Mouse (Mus musculus): ENCODE measurements around the gene Gna11. TPM values are rescaled to one million over a fixed set of nuclear protein-coding genes. Genes with fewer than 3 reads are reported as not detected.

Gna11 gene
- total RNA-seq (2021) = 10 to 100 TPM; 50.7 to 51.7 TPM

DNA sequence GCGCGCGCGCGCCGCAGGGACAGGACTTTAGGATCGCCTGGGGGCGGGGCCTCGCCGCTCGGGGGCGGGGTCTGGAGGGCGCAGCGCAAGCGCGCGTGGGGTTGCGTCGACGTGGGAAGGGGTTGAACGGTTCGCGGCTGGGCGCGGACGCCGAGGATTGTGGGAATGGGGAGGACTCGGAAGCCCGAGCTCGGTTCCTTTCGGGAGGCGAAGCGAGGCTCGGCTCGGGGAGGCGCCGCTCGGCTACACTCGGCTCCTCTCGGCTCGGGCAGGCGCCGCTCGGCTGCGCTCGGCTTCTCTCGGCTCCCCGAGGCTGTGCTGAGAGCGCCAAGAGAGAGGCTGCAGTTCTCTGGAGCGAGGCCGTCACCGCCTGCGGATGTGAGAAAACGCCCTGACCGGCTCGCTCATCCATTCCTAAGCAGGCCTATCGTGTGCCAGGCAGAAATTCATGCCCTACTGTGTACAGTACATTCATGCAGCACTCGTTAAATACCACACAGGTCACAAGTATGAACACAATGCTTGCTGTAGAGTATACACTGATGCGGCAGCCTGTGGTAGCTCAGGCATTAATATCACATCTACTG lies at the start of gene Gna11:
Gna11 (minus strand) TSS at position 30 of the 587 bp plus-strand sequence.
- peak; percentile 100 for DNase-seq
- intact Hi-C loops (cut with DNase I) = loop anchor here (10.0 kb wide), 1 partner anchor 160 kb away; the partner anchor contains the start of genes Dohh, Gm48551 and Gm48552

DNA sequence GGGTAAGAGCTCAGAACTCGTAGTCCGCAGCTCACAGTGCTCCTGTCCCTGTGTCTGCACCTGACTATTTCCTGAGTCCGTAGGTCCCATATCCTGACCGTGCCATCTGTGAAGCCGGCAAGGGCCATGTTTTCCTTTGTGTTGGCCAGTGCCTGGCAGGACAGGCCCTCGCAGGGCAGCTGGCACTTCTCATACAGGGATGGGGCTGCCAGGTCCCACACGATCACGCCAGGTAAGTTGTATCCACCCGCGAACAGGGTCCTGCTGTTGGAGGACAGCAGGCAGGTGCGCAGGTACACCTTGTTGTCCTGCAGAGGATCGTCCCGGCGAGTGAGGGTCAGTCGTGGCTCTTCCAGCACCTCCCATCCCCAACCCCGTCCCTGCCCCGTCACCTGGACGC lies 48.9 kb upstream of the Gna11 start:
- no peak for DNase-seq
- intact Hi-C loops (cut with DNase I) = no loop called here

DNA sequence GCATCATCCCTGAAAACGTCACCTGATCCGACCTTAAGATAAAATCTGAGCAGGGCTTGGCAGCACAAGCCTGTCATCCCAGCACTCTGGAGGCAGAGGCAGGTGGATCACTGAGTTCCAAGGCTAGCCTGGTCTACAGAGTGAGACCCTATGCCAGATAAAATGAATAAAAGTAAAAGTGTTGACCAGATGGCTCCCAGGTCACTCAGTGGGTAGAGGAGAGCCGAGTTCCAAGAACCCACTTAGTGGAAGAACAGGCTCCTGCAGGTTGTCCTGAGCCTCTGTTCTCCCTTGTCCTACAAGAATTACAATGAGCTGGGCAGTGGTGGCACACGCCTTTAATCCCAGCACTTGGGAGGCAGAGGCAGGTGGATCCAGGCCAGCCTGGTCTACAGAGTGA lies 48.2 kb upstream of the Gna11 start:
- DNase-seq = no peak
- intact Hi-C loops (cut with DNase I) = no loop called here

DNA sequence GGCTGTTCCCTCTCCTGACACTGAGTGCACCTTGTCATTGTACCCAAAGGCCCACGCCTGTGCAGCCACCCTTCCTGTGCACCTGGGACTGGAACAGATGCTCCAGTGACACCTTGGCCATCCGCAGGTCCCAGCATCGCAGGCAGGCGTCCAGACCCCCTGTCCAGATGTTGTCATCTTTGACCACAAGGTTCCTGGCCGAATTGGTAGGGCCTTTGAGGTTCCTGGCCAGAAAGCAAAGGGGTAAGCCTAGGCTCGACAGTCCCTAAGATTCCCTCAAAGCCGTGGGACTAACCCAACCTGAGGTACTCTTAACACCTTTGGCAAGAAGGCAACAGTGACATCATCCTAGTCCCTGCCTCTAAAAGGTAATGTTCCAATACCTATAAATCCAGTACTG lies 47.6 kb upstream of the Gna11 start:
- DNase-seq = no peak
- intact Hi-C loops (cut with DNase I) = no loop called here

DNA sequence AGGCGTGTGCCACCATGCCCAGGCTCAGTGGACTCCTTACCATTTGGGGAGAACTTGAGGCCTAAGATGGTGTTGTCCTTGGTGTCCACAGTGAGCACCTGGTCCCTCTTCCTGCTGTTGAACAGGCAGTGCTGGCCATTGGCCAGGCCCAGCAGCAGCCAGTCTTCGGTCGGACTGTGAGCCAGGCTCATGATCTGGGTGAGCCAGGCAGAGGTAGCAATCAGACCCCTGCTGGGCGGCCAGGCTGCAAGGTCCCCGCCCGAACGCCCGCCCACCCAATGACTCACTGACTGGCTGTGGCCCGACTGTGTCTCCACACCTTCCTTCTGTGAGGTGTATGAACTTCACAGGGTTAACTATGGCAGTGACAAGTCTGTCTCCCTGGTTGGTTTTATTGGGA lies 46.9 kb upstream of the Gna11 start:
- no peak for DNase-seq
- intact Hi-C loops (cut with DNase I) = no loop called here

DNA sequence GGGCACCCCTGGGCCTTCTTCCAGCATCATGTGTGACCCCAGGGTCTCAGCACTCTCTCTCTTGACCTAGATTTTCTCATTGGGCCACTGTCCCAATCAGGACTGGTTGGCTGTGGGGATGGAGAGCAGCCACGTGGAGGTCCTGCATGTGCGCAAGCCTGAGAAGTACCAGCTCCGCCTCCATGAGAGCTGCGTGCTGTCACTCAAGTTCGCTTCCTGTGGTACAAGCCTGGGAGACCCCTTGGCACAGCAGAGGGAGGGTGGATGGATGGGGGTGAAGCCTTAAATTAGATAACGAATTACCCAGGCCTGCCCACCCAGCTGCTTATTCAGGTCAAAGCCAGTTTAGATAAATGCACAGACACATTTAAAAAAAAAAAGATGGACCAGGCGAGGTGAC lies 43.7 kb upstream of the Gna11 start:
- no peak for DNase-seq
- intact Hi-C loops (cut with DNase I) = no loop called here

DNA sequence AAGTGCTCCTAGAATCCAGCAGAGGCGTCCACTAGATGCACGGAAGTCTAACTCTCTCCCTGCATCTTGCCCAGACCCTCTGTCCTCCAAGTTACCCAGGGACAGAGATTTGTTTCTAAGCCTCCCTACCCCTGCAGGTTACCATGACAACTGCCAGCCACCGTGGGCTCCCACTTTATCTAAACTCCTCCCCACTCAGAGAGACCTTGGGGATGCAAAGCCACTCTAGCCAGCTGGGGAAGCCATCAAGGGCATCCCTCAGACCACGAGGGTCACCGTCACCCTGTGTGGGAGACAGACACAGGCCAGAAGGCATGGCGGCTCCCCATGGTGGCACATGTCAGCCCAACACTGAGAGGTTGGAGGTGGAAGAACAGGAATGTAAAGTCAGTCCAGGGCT lies 38.4 kb upstream of the Gna11 start:
- no peak for DNase-seq
- intact Hi-C loops (cut with DNase I) = no loop called here

DNA sequence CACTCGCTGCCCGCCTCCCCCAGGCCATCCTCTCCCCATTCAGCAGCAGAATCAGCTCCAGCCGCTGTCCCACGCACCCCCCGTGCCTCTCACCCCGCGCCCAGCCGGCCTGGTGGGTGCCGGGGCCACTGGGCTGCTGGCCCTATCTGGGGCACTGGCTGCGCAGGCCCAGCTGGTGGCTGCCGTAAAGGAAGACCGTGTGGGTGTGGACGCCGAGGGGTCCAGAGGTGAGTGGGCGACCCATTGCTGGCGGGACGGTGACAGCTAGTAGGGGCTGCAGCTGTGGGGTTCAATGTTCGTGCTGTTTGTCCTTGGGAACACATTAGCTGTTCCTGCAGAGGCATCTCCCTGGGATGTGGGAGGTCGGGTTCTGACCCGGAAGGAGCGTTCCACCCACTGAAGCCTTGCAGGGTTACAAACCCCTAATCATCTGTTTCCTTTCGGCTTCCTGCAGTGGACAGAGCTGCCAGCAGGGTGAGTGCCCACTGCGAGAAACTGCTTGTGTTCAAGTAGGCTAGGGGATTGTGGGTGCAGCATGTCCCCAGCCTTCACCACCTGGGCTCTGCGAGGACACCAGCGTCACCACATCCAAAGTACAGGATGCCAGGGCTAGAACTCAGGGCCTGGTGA lies 35.6 kb upstream of the Gna11 start:
- no peak for DNase-seq
- intact Hi-C loops (cut with DNase I) = no loop called here

DNA sequence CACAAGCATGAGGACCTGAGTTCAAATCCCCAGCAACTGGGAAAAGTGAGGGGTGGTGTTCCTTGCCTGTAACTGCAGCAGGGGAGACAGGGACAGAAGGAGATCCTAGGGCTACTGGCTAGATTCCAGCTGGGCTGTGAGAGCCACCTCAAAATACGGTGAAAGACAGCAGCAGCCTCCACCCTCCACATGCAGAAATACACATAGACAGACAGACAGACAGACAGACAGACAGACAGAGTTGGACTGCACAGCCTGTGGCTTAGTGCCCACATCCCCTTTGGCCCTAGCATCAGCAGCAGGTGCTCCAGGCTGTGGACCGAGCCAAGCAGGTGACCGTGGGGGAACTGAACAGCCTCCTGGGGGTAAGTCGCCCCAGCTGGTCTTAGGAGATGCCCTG lies 35.0 kb upstream of the Gna11 start:
- intact Hi-C loops (cut with DNase I) = no loop called here
- DNase-seq = no peak

DNA sequence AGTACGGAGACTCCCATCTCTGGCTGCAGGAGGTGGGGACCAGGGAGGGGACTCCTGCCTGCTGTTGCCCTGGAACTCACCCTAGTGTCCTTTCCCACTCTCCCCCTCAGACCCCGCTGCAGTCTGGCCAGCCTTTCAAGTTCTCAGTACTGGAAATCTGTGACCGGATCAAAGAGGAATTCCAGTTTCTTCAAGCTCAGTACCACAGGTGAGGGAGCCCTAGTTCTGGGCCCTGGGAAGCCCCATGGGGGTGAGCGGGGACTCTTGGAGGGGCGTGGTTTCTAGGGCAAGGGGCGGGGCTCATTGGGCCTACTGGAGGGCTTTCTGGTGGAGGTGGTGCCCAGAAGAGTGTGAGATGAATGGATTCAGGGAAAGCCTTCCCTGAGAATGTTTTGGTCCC lies 30.7 kb upstream of the Gna11 start:
- DNase-seq = no peak
- intact Hi-C loops (cut with DNase I) = no loop called here

DNA sequence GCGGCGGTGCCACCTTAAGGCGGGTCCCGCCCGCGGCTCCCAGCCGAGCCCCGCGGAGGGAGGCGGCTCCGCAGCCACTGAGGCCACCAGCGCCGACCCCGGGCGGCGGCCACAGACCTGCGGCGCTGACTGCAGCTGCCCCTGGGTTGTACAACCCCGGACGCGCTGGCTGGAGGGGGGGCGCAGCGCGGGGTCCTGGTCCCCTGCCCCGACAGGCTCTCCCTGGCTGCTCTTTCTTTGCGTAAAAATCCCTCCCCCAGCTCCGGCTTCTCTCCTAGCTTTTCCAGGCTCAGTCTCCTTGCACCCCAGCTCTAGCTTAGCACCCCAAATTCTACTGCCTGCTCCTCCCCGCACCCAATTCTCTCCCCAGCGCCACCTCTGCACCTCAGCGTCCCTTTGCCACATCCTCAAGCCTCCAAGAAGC lies 30.2 kb upstream of the Gna11 start:
- intact Hi-C loops (cut with DNase I) = no loop called here
- DNase-seq = peak; percentile 66 to 71

DNA sequence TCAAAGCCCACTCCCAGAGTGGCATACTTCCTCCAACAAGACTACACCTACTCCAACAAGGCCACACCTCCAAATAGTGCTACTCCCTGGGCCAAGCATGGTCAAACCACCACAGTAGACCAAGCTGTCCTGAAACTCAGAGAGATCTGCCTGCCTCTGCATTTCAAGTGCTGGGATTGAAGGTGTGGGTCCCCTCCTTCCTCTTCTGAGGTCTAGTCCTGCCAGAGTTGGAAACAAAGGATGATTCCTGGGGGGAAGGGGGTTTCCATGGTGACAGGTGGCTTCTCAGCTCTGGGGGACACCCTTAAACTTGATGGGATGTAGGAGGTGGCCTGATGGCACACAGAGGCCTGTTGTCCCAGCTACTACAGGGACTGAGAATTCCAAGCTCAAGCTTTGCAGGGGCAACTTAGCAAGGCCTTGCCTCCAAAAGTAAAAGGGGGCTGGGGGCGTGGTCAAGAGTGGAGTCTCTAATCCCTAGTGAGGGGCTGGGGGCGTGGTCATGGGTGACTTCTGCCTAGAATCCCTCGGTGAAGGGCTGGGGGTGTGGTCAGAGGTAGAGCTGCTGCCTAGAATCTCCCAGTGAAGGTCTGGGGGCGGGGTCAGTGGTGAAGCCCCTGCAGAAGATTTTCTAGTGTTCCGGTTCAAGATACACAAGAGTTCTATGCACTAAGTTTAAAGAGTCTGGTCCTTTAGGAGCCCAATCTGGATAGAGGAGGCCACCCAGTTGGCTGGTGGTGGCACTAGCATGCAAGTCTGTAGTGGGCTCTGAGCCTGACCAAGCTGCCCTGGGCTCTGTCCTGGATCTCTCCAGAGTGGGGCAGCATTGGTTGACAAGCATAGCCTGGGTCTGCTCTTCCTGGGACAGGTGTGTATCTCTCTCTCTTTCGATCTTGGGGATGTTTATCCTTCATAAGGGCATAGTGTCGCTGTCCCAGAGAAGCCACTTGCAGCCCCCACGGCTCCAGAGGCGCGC lies 29.4 kb upstream of the Gna11 start, which contains the start of gene Tle2:
Tle2 (plus strand) TSS at position 481 of the 976 bp plus-strand sequence.
- DNase-seq = no peak
- intact Hi-C loops (cut with DNase I) = no loop called here

DNA sequence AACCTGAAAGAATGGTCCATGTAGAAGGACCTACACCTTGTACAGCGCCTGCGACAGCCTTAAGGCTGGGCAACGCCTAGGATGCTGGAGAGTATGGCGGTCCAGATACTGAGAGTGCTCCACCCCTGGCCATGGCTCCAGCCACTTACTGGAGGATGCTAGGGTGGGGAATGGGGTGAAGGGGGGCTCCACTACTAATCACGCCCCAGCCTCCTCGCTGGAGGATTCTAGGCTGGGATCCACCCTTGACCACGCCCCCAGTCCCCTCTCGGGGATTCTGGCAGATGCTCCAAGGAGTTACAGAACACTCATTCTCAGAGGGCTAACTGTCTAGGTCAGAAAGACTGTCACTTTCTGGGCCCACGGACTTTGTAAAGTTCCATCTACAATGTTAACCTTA lies 28.0 kb upstream of the Gna11 start:
- intact Hi-C loops (cut with DNase I) = no loop called here

DNA sequence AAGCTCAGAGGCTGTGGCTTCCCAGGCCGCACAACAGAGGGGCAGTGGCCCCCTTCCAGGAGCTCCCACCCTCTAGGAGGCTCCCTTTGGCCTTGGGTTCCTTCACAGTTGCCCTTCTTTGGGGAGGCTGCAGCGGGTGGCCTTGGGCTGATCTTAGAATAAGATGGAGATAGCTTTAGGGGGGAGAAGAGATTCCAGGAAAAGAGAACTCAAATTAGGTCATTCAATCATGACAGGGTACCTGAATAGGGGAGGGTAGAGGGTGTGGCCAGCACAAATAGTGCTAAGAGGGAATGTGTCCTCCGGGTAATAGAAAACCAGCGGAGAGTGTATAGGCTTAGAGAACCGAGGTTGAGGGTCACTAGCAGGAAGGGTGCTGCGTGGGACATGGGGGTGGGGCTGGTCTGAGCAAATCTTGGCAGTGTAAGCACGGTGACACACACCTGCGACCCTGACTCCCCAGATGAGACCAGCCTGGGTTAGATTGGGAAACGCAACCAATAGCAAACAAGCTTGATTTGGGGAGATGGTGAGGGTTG lies 27.2 kb upstream of the Gna11 start:
- intact Hi-C loops (cut with DNase I) = no loop called here
- DNase-seq = no peak

More for the DNA sequence above, 28.0 kb upstream of the Gna11 start:
- DNase-seq = peak; percentile 57 to 73

DNA sequence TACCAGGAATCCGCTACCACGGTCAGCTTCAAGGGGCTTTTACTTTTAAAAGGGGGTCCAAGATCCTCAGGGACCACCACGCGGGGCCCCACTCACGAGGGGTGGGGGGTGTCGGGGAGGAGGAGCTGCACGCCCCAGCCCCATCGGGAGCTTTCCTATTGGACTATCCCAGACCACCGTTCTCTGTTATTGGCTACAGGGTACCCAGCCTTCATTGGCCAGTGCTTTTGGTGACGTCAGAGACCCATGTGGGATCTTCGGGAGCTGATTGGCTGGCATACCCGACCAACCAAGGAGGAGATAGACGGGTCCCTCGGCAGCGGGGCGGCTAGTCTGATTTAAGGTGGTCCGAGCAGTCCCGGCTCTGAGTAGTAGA lies 26.5 kb upstream of the Gna11 start:
- DNase-seq = peak; percentile 96
- intact Hi-C loops (cut with DNase I) = loop anchor here (2.0 kb wide), 1 partner anchor 33 kb away; no protein-coding TSS in a partner anchor

DNA sequence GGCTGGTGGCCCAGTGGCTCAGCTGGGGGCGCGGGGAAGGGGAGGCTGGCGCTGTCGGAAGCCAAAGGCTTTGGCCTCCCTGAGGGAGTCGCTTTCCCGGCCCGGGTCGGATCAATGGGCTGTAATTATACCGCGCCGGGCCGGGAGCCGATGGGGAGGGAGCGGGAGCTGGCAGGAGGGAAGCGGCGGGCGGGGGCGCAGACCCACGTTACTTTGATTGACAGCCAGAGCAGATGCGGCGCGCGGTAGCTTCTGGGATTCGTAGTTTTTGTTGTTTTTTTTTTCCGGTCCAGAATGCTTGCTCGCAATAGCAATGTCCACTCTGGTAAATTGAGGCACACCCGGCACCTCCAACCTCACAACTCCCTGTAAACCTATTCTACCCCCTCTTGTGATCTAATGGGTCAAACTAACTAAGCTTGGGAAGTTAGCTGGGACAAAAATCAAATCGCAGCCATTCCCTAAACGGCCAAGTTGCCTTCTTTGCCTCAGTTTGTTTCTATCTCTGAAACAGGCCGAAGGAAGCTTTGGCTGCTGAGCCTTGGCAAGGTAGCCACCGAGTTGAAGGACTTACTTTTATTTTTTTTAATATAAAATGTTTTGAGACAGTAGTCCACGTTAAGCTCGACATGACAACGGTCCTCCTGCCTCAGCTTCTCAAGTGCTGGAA lies 26.0 kb upstream of the Gna11 start:
- intact Hi-C loops (cut with DNase I) = loop anchor here (2.0 kb wide), 1 partner anchor 34 kb away; no protein-coding TSS in a partner anchor
- peak; percentile 91 to 92 for DNase-seq

DNA sequence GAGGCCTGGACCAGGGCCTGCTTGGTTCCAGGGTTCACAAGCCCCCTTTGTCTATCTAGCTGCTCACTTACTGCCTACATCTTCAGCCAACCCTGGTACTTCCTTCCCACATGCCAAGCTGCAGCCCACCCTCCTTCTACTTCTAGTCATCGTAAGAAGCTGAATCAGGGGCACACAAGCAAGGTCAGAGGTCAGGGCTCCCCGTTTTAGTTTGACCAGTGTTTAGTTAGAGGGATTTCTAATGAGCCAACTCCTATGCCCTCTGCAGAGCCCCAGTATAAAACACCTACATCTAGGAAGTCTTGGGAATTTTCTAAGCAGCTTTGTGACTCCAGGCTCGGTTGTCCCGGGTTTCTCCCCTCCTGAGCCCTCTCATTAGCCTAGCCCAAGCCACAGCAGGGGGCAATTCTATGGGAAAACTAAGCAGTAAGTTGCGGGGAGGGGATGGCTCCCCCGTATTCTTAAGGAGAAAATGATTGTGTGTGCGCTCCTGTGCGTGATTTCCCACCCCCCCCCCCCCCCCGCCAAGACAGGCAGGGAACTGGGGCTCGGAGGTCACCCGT lies 25.3 kb upstream of the Gna11 start:
- no peak for DNase-seq
- intact Hi-C loops (cut with DNase I) = loop anchor here (2.0 kb wide), 1 partner anchor 34 kb away; no protein-coding TSS in a partner anchor

DNA sequence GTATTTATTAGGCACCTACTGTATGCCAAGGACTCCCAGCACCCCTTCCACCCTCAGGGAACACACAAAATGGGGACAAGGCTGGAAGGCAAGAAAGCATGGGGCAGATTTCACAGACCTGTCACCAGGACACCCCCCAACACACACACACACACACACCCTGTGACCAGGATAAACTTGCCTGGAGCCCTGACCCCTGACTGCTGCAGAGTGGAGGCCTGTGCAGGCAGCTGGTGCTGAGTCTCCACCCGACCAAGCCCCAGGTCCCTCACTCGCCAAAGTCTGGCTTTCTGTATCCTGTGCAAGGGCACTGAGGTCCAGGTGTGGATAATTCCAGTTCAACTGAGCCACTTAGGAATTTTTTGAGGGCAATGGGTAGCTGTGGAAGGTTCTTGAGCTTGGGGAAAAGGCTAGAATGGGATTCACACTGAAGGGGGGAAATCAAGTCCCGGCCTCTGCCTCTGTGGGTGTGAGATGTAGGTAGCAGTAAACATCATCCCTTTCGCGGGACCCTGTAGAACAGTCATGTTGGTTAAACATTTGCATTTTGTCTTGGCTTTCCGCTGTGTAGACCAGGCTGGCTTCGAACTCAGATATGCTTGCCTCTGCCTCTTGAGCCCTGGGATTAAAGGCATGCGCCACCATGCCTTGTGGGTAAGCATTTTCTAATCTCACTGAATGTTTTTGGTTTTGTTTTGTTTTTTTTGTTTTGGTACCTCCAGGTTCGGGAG lies 24.7 kb upstream of the Gna11 start:
- no peak for DNase-seq
- intact Hi-C loops (cut with DNase I) = loop anchor here (2.0 kb wide), 1 partner anchor 35 kb away; no protein-coding TSS in a partner anchor
